Mouse (Mus musculus): ENCODE results near the gene Cdk2ap1. TPM values are rescaled to one million over a fixed set of nuclear protein-coding genes. Genes with fewer than 3 reads are reported as not detected.
"Not testable (repeated sequence)": the region's sequence is repeated elsewhere in the genome, so short reads cannot be mapped to it uniquely, and the experiment has no call there.

Cdk2ap1 gene
- polyA plus RNA-seq, 1 experiment from 2014 or later, result 124 TPM

DNA sequence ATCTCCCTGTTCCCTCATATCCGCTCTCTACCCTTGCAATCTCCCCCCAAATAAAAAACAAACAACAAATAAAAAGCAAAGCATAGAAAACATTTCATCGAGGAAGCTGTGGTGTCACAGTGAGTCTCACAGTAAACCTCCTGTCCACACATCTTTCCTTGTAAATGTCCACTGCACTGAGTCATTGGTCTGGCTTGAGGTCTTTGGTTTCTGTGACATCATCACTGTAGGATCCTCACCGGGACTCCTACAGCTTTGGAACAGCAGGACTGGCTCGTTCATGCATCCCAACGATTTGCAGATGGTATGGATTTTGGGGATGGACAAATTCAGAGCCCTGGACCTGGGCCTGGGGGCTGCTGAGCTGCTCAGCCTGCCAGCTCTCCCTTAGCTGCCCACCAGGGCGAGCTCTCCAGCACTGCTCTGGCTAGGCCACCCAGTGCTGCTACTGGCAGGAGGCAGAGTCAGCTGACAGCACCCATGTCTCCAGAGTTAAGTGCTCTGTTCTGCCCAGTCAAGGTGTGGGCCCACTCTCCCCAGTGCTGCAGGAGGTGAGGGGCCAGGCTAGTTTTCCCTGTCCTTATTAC is 21.0 kb downstream of the Cdk2ap1 start:
- H3K27me3 ChIP-seq (replicated peaks; ENCODE audit: control insufficient read depth, insufficient read depth, low read length); H3K4me1 ChIP-seq (replicated peaks; ENCODE audit: control insufficient read depth, insufficient read depth, low read length); H3K4me3 ChIP-seq (ENCODE audit: low read depth, low read length); H3K9me3 ChIP-seq (ENCODE audit: control insufficient read depth, low read length); H3K27ac ChIP-seq (ENCODE audit: low read depth, low read length); DNase-seq (ENCODE audit: low spot score); H3K9ac ChIP-seq (ENCODE audit: low read depth, low read length); H3K4me2 ChIP-seq: not testable (repeated sequence)
- H3K36me3 ChIP-seq (ENCODE audit: control insufficient read depth, insufficient read depth, low read length), result peaks cover 19% of the 10 kb centered on the region
- 75% methylated on average over 6 of the region's 6 CpGs for WGBS
- 0 out of 2 replicates have a peak, but pooled peaks have one; percentile 41 for ATAC-seq (replicated peaks; ENCODE audit: low FRiP score)

DNA sequence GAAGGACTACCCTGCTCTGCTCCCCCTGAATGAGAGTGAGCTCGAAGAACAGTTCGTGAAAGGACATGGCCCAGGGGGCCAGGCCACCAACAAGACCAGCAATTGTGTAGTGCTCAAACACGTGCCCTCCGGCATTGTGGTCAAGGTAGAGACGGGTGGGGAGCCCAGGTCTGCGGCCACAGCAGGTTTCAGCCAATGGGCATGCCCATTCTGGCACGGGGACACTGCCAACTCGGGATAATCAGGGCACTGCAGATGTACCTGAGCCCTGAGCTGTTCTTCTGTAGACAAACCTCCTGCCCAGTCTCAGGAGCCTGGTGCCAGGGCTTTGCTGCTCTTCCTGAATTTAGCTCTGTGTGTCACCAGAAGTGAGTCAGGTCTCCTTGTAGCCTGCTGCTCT is 24.1 kb downstream of the Cdk2ap1 start:
- 90% methylated on average over 8 of the region's 8 CpGs for WGBS
- Histone ChIP-seq H3K4me3 (ENCODE audit: low read depth, low read length) (no peak overlapping the region), H3K9me3 (ENCODE audit: control insufficient read depth, low read length) (no peaks in the 10 kb centered on the region), H3K9ac (ENCODE audit: low read depth, low read length) (no peak overlapping the region), H3K4me2 (no peak overlapping the region), H3K27me3 (replicated peaks; ENCODE audit: control insufficient read depth, insufficient read depth, low read length) (no peaks in the 10 kb centered on the region), H3K4me1 (replicated peaks; ENCODE audit: control insufficient read depth, insufficient read depth, low read length) (no peaks in the 10 kb centered on the region), H3K36me3 (ENCODE audit: control insufficient read depth, insufficient read depth, low read length) (peaks cover 2% of the 10 kb centered on the region; the same call in 1 of the 2 replicates), H3K27ac (ENCODE audit: low read depth, low read length) (no peak overlapping the region)
- no peak for ATAC-seq (replicated peaks; ENCODE audit: low FRiP score)
- DNase-seq (ENCODE audit: low spot score), result no peak

DNA sequence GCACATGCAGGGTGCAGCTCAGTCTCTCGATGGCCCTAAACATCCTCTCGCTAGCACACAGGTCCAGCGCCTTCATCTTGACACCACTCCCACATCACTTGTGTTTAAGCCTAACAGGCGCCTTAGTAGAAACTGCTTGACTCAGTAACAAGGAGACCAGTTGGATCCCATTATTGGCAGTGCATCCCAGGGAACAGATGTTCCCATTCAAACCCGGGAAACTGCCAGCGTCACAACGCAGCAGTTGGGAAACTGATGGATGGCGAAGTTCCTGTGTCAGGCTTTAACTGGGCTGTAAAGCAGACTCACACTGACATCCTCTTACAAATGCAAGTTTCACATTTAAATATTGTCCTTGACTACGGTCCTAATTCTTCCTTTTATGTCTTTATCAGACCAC is 25.0 kb downstream of the Cdk2ap1 start:
- ATAC-seq (replicated peaks; ENCODE audit: low FRiP score) (no peak), DNase-seq (ENCODE audit: low spot score) (no peak)
- Histone ChIP-seq H3K27ac (ENCODE audit: low read depth, low read length) (no peak overlapping the region), H3K9ac (ENCODE audit: low read depth, low read length) (no peak overlapping the region), H3K4me3 (ENCODE audit: low read depth, low read length) (no peak overlapping the region), H3K4me1 (replicated peaks; ENCODE audit: control insufficient read depth, insufficient read depth, low read length) (no peaks in the 10 kb centered on the region), H3K27me3 (replicated peaks; ENCODE audit: control insufficient read depth, insufficient read depth, low read length) (no peaks in the 10 kb centered on the region), H3K9me3 (ENCODE audit: control insufficient read depth, low read length) (no peaks in the 10 kb centered on the region), H3K4me2 (no peak overlapping the region), H3K36me3 (ENCODE audit: control insufficient read depth, insufficient read depth, low read length) (peaks cover 1% of the 10 kb centered on the region; the same call in 1 of the 2 replicates)
- 75% methylated on average over 9 of the region's 9 CpGs for WGBS

DNA sequence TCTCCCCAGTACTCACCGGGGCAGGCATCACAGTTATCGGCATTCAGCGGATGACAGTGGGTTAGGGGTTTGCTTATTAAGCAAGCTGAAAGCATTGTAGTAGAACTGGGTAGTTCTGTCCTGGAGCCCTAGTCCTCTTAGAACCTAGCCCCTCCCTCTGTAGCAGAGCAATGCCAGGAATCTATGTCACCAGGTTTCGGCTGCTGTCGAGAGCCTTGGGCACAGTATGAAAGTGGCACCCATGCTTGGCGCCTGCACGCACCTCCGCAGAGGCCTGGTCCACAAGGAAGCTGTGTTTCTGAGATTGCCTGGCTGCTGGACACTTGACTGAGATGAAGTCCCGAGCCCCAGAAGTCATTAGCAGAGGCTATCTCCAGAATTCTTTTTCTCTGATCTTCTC is 25.8 kb downstream of the Cdk2ap1 start:
- ATAC-seq (replicated peaks; ENCODE audit: low FRiP score) (no peak), DNase-seq (ENCODE audit: low spot score) (no peak)
- 85% methylated on average over 9 of the region's 9 CpGs for WGBS
- Histone ChIP-seq H3K4me1 (replicated peaks; ENCODE audit: control insufficient read depth, insufficient read depth, low read length) (no peaks in the 10 kb centered on the region), H3K27me3 (replicated peaks; ENCODE audit: control insufficient read depth, insufficient read depth, low read length) (no peaks in the 10 kb centered on the region), H3K36me3 (ENCODE audit: control insufficient read depth, insufficient read depth, low read length) (no peaks in the 10 kb centered on the region), H3K27ac (ENCODE audit: low read depth, low read length) (no peak overlapping the region), H3K4me2 (no peak overlapping the region), H3K4me3 (ENCODE audit: low read depth, low read length) (no peak overlapping the region), H3K9me3 (ENCODE audit: control insufficient read depth, low read length) (no peaks in the 10 kb centered on the region), H3K9ac (ENCODE audit: low read depth, low read length) (no peak overlapping the region)

DNA sequence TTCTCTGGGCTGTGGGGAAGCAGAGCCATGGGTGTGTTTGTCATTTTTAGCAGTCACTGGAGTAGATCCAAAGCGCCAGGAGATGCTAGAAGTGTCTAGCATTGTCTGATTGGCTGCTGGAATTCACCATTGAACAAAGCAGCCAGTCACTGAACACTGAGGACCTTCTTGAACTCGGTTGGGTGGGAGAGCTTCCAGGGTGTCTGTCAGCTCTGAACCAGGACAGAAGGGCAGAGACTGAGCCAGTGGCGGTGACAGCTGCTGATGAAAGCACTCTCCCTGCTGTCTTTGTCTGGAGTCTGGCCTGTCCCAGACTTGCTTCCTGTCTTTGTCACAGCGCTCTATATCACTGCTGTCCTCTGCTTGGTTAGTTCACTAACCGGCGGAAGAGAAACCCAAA is 28.5 kb downstream of the Cdk2ap1 start:
- Histone ChIP-seq H3K4me2 (no peak overlapping the region), H3K4me1 (replicated peaks; ENCODE audit: control insufficient read depth, insufficient read depth, low read length) (no peaks in the 10 kb centered on the region), H3K9me3 (ENCODE audit: control insufficient read depth, low read length) (no peaks in the 10 kb centered on the region), H3K27ac (ENCODE audit: low read depth, low read length) (no peak overlapping the region), H3K9ac (ENCODE audit: low read depth, low read length) (no peak overlapping the region), H3K36me3 (ENCODE audit: control insufficient read depth, insufficient read depth, low read length) (no peaks in the 10 kb centered on the region), H3K27me3 (replicated peaks; ENCODE audit: control insufficient read depth, insufficient read depth, low read length) (no peaks in the 10 kb centered on the region), H3K4me3 (ENCODE audit: low read depth, low read length) (no peak overlapping the region)
- DNase-seq (ENCODE audit: low spot score) (no peak), ATAC-seq (replicated peaks; ENCODE audit: low FRiP score) (0 out of 2 replicates have a peak, but pooled peaks have one; percentile 18)
- WGBS, result 63% methylated on average over 6 of the region's 6 CpGs

DNA sequence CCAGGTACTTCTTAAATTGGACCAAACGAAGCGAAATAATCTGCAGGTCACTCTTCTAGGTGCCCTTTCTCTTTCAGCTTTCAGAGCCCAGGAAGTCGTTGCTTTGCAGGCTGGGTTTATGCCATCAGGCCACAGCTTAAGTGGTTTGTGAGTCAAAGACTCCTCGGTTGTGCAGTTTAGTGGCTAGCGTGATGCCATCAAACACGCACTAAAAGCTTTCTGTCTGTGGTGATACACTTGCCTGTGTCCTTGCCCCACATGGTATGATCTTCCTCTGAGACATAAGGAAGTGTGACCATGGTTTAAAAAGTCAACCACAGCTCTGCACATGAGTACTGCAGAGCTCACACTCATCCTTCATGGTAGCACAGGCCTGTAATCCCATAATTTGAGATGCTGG is 32.8 kb downstream of the Cdk2ap1 start:
- Histone ChIP-seq H3K4me1 (replicated peaks; ENCODE audit: control insufficient read depth, insufficient read depth, low read length) (peaks cover 15% of the 10 kb centered on the region), H3K9ac (ENCODE audit: low read depth, low read length) (no peak overlapping the region), H3K4me3 (ENCODE audit: low read depth, low read length) (no peak overlapping the region), H3K4me2 (no peak overlapping the region), H3K9me3 (ENCODE audit: control insufficient read depth, low read length) (no peaks in the 10 kb centered on the region), H3K27ac (ENCODE audit: low read depth, low read length) (no peak overlapping the region), H3K36me3 (ENCODE audit: control insufficient read depth, insufficient read depth, low read length) (no peaks in the 10 kb centered on the region), H3K27me3 (replicated peaks; ENCODE audit: control insufficient read depth, insufficient read depth, low read length) (no peaks in the 10 kb centered on the region)
- ATAC-seq (replicated peaks; ENCODE audit: low FRiP score), result no peak
- no peak for DNase-seq (ENCODE audit: low spot score)
- WGBS, result 85% methylated on average over 6 of the region's 6 CpGs

DNA sequence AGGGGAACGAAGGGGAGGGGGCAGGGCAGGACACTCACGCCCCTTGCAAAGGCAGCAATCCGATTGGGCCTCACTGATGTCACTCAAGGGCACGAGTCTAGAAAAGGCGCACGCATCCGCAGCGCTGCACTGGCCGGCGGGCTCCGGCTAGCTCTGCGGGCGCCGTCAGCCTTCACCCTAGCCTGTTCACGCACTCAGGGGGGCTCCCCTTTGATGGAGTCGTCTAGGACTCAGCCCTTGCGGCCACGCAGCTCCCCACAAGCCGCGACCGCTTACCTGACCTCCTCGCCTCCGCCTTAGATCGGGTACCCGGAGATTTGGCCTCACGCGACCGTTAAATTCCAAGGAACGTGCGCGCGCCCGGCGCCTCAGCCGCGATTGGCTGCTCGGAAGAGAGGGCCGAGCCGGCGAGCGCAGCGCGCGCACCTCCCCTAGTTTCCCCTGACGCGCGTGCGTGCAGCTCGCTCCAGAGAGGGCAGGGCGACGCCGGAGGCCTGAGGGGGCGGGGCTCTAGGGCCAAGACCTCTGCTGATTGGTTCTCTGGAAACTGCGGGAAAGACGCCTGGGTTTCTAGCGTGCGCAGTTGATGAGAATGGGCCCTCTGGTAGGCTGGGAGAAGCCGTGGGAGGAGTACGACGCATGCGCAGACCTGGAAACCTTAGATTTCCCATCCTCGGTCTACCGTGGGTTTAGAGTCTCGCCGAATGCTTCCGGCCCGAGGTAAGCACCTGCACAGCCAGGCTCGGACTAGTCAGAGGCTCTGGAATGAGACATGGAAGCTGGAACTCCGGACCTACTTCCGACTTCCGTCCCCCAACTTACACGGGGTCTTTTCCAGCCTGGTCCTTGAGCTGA is 35.1 kb downstream of the Cdk2ap1 start, which contains the start of the genes Mphosph9 and 2810006K23Rik:
TSS of gene Mphosph9 (minus strand) at position 463 of the 855 bp plus-strand sequence.
TSS of gene 2810006K23Rik (plus strand) at position 580 of the 855 bp plus-strand sequence.
- peak within 1 kb of the TSS; percentile 79 for H3K9ac ChIP-seq (ENCODE audit: low read depth, low read length)
- H3K4me2 ChIP-seq, result peak within 1 kb of the TSS; percentile 96
- peak within 1 kb of the TSS; percentile 84 for H3K27ac ChIP-seq (ENCODE audit: low read depth, low read length)
- peaks cover 15% of the 10 kb centered on the region for H3K4me1 ChIP-seq (replicated peaks; ENCODE audit: control insufficient read depth, insufficient read depth, low read length)
- H3K27me3 ChIP-seq (replicated peaks; ENCODE audit: control insufficient read depth, insufficient read depth, low read length), result no peaks in the 10 kb centered on the region
- H3K9me3 ChIP-seq (ENCODE audit: control insufficient read depth, low read length), result no peaks in the 10 kb centered on the region
- H3K4me3 ChIP-seq (ENCODE audit: low read depth, low read length), result peak within 1 kb of the TSS; percentile 64
- H3K36me3 ChIP-seq (ENCODE audit: control insufficient read depth, insufficient read depth, low read length), result no peaks in the 10 kb centered on the region
- WGBS, result under 1% methylated on average over 72 of the region's 72 CpGs
- peak; percentile 98 for ATAC-seq (replicated peaks; ENCODE audit: low FRiP score)
- peak; percentile 99 for DNase-seq (ENCODE audit: low spot score)

DNA sequence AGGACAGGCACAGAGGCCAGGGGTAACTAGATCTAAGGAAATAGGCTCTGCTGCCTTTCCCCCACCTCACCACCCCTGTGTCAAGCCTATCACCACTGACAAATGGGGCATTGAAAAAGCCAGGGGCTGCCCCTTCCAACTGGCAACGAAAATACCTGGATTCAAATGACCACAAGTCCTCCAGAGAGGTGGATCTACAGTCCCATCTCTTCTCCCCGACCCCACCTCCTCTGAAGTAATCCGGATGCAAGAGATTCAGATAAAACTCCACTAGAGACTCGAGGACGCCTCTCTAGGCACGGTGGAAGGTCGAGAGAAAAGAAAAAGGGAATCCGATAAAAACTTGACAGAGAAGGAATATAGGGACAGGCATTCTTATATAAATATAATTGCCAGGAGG is 36.1 kb downstream of the Cdk2ap1 start:
- ATAC-seq (replicated peaks; ENCODE audit: low FRiP score), result no peak
- peaks cover under 1% of the 10 kb centered on the region; the same call in 1 of the 2 replicates for H3K36me3 ChIP-seq (ENCODE audit: control insufficient read depth, insufficient read depth, low read length)
- peak overlapping the region; percentile 84; the same call in 1 of the 2 replicates for H3K27ac ChIP-seq (ENCODE audit: low read depth, low read length)
- peak overlapping the region; percentile 79 for H3K9ac ChIP-seq (ENCODE audit: low read depth, low read length)
- no peaks in the 10 kb centered on the region for H3K9me3 ChIP-seq (ENCODE audit: control insufficient read depth, low read length)
- peaks cover 15% of the 10 kb centered on the region for H3K4me1 ChIP-seq (replicated peaks; ENCODE audit: control insufficient read depth, insufficient read depth, low read length)
- H3K4me2 ChIP-seq, result peak overlapping the region; percentile 96
- H3K4me3 ChIP-seq (ENCODE audit: low read depth, low read length), result peak overlapping the region; percentile 64
- WGBS, result 1% methylated on average over 8 of the region's 8 CpGs
- H3K27me3 ChIP-seq (replicated peaks; ENCODE audit: control insufficient read depth, insufficient read depth, low read length), result no peaks in the 10 kb centered on the region
- no peak for DNase-seq (ENCODE audit: low spot score)

Data from liver, embryonic 11.5 days (tissue).